Mouse (Mus musculus) C2C12 (cell line): ENCODE measurements around the gene Fam228b. TPM values are rescaled to one million over a fixed set of nuclear protein-coding genes. Genes with fewer than 3 reads are reported as not detected.
A peak's percentile ranks its signal among the peaks of the same experiment; 100 is the strongest.

Source experiments
- H3K27me3 ChIP-seq: one replicate; pipeline ENCODE4 v1.6.1; 2011; ENCODE audit not compliant: control insufficient read depth, insufficient read depth, insufficient read length
- H3K36me3 ChIP-seq: one replicate; pipeline ENCODE4 v1.6.1; 2011; ENCODE audit not compliant: control insufficient read depth, insufficient read depth
- H3K4me3 ChIP-seq: one replicate; pipeline ENCODE4 v1.5.1; 2011; ENCODE audit warnings: mild to moderate bottlenecking, control low read depth; ENCODE audit not compliant: poor library complexity, insufficient read depth, severe bottlenecking
- H3K79me2 ChIP-seq: one replicate; pipeline ENCODE4 v1.6.1; 2011; ENCODE audit not compliant: control insufficient read depth, insufficient read depth
- H3K79me3 ChIP-seq: one replicate; pipeline ENCODE4 v1.6.1; 2011; ENCODE audit warnings: low read depth, control low read depth
- H3ac ChIP-seq: one replicate; pipeline ENCODE3; 2011; ENCODE audit warnings: low read depth; ENCODE audit not compliant: control insufficient read depth, insufficient read length
- CEBPB ChIP-seq: IDR thresholded peaks from one replicate; pipeline ENCODE4 v1.6.1; 2011; ENCODE audit warnings: low read depth, mild to moderate bottlenecking, control low read depth, moderate library complexity
- CTCF ChIP-seq: IDR thresholded peaks from one replicate; pipeline ENCODE4 v1.5.1; 2011; ENCODE audit not compliant: control insufficient read depth, insufficient read depth, insufficient read length
- FOSL1 ChIP-seq: IDR thresholded peaks from one replicate; pipeline ENCODE4 v1.8.0; 2011; ENCODE audit warnings: mild to moderate bottlenecking, low read length; ENCODE audit not compliant: poor library complexity, insufficient read depth, severe bottlenecking
- MAX ChIP-seq: IDR thresholded peaks from one replicate; pipeline ENCODE4 v1.6.1; 2011; ENCODE audit warnings: mild to moderate bottlenecking, control low read depth
- MYOD1 ChIP-seq: IDR thresholded peaks from one replicate; pipeline ENCODE4 v1.6.1; 2011; ENCODE audit warnings: low read depth; ENCODE audit not compliant: control insufficient read depth, insufficient read length
- MYOG ChIP-seq: IDR thresholded peaks from one replicate; pipeline ENCODE4 v1.6.1; 2011; ENCODE audit not compliant: control insufficient read depth, insufficient read length; ENCODE audit errors: extremely low read depth
- USF1 ChIP-seq: IDR thresholded peaks from one replicate; pipeline ENCODE4 v1.6.1; 2011; ENCODE audit warnings: low read depth, mild to moderate bottlenecking, control low read depth, moderate library complexity
- long read RNA-seq, 2 experiments: library from polyadenylated mRNA; unstranded; transcript quantifications; one replicate each; pipeline ENCODE4 v2.0.0; 2019 to 2020
- polyA plus RNA-seq: library from polyadenylated mRNA; unstranded; fragments of >200 nt; fragmentation: generic; extraction: Trizol; gene quantifications from one replicate; pipeline ENCODE4 v1.2.1, GENCODE M21; 2012; ENCODE audit warnings: missing spikeins

Fam228b gene
- 0.01 TPM for polyA plus RNA-seq
- long read RNA-seq, experiment 1: 0 reads
- long read RNA-seq, experiment 2: 0 reads

DNA sequence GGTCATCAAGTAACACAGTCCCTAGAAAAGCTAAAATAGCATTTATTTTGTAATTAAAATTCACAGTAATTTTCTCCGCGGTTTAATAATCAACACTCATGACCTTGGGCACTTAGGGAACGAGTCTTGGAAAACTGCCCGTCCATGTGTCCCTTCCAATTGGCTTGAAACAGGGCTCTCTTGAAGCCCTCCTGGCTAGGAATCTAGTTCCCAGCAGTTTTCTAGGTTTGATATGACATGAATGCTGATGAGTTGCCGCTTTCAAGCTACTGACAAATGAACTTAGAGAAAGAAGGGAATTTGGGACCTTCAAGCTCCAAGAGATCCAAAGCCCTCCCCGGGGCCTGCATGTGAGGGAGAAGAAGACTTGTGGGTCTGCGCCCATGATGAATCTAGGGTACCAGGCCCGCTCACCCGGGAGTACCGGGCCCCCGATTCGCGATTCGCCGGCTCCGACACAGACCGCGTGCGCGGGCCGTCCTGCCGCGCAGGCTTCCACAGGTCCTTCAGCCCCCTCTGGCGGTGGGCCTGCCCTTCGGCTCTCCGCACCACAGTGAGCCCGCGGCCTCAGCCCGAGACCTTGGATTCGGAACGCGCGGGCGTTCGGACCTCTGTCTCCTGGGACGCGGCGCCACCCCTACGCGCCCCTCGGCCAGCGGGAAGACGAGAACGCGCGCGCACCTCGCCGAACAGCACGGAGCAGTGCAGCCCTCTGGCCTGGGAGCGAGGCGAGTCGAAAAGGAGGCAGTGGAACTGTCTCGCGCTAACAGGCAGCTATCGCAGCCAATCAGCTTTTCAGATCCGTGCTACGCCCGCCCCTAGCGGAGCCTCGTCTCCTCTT lies at the start of gene Fam228b, which contains the start of gene Pfn4:
Fam228b (minus strand) TSS at position 776 of the 841 bp plus-strand sequence.
Pfn4 (plus strand) TSS at position 531 of the 841 bp plus-strand sequence.
- H3K27me3 ChIP-seq: no peaks in the 10 kb centered on the region
- peak within 1 kb of the TSS; percentile 68 for H3ac ChIP-seq
- TF ChIP-seq MAX (peak; percentile 70), CTCF (peak; percentile 93), USF1 (no peak)
- no peaks in the 10 kb centered on the region for H3K79me2 ChIP-seq
- H3K79me3 ChIP-seq: no peaks in the 10 kb centered on the region
- H3K4me3 ChIP-seq: peak within 1 kb of the TSS; percentile 21
- no peaks in the 10 kb centered on the region for H3K36me3 ChIP-seq

DNA sequence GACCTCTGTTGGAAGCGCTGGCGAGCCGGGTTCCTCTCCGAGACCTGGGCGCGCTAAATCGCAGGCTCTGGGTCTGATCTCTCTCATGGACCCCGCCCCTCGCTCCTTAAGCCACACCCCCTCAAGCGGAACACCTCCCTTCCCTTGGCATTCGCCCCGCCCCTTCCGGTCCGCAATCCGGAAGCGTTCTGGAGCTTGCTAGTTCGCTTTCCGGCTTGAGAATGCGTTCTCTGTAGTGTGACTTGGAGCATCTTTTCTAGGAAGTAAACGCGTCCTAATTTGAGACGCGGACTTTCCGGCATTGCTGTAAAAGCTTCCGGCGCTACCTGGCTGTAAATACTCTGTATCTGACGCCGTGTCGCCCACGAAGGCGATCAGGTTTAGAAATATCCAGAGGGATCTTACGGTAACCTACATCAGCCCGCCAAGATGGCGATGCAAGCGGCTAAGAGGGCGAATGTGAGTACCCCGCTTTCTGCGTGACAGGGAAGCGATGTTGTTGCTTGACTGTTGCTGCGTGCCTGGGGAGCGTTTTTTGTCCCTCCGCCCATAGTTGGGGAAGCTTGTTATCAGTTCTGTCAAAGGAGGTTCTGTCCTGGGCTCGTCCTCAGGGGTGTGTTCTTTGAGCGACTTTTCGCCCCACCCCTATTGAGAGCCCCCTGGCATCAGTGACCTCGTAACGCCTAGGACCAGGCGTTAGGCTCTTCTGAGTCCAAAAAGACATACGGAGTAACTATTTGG lies 48.5 kb upstream of the Fam228b start, which contains the start of gene Sf3b6:
Sf3b6 (plus strand) TSS at position 184 of the 741 bp plus-strand sequence.
- peaks cover 33% of the 10 kb centered on the region for H3K79me2 ChIP-seq
- TF ChIP-seq MAX (peak; percentile 49), CTCF (no peak), FOSL1 (no peak), MYOG (no peak), CEBPB (no peak), MYOD1 (no peak)
- peaks cover 26% of the 10 kb centered on the region for H3K79me3 ChIP-seq
- peaks cover 23% of the 10 kb centered on the region for H3K36me3 ChIP-seq
- no peaks in the 10 kb centered on the region for H3K27me3 ChIP-seq
- H3ac ChIP-seq: peak within 1 kb of the TSS; percentile 87
- H3K4me3 ChIP-seq: peak within 1 kb of the TSS; percentile 93

DNA sequence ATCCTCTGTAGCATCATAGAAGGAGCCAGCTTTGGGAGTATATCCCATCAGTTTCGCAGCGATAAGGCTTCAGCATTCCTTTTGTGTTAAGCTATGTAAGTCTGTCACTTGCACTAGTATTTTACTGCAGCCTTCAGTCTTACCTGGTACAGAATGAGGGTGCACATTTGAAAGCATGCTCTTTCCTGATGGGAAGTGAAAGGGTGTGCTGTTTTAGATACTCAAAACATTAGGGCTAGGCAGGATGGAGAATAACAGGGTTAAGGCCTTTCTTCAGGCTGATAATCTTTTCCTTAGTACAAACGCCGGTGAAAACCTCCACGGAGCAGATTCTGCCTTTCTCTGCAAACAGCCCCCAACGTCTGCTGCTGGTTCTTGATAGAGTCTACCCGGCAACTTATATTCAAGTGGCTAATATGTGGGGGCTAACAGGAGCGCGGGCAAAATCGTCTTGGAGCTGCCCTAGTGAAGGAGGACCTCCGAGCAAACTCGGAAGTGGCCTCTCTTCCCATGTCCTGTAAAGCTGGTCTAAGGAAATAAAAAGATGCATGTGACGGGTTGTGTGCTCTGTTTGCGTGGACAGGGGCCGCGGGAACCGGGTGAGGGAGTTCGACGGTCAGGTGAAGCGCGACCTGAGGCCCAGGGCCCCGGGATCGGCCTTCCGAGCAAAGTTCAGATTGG lies 47.8 kb upstream of the Fam228b start:
- peak overlapping the region; percentile 78 for H3ac ChIP-seq
- H3K27me3 ChIP-seq: no peaks in the 10 kb centered on the region
- peak overlapping the region; percentile 93 for H3K4me3 ChIP-seq
- H3K79me2 ChIP-seq: peaks cover 33% of the 10 kb centered on the region
- H3K36me3 ChIP-seq: peaks cover 16% of the 10 kb centered on the region
- peaks cover 26% of the 10 kb centered on the region for H3K79me3 ChIP-seq
- TF ChIP-seq MYOD1 (no peak), CTCF (no peak), CEBPB (no peak), MYOG (no peak)

DNA sequence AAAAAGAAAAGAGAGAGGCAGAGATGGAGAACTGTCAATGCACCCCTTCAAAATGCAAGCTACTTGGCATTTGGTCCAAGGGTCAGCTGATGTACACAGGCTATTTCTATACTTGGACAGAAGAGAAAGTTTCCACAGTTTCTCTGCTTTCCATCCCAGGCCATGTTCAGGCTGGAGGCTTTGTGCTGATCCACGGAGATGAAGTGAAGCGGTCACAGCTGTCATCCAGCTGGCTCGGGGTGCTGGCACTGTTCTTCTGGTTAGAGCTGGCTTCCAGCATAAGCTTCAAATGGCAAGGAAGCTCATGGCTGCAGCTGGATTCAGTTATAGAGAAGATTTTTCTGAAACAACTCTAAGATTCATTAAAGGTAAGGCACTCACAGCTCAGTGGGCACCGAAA lies 44.6 kb upstream of the Fam228b start:
- Histone ChIP-seq H3K4me3 (no peak overlapping the region), H3K79me3 (peaks cover 11% of the 10 kb centered on the region), H3ac (no peak overlapping the region), H3K27me3 (no peaks in the 10 kb centered on the region), H3K79me2 (peaks cover 13% of the 10 kb centered on the region), H3K36me3 (no peaks in the 10 kb centered on the region)
- no peak for TF ChIP-seq MYOG
- no peak for TF ChIP-seq CTCF
- no peak for TF ChIP-seq MAX
- TF ChIP-seq FOSL1: no peak
- TF ChIP-seq MYOD1: no peak
- no peak for TF ChIP-seq USF1
- TF ChIP-seq CEBPB: no peak

DNA sequence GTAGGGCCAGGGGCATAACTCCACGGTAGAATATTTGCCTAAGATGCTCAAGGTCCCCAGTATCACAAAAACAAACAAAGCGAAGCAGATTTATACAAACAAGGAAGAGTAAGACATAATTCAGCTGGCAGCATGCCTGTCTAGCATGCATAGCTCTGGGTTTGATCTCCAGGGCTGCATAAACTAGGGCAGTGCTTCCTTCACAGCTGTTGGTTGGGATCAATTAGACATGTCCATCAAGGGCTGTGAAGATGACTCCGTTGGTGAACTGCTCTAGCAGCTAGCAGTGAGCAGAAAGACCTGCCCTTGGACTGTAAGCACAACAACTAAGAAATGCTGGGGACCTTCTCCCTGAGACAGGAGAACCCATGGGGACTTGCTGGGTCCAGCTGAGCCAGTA lies 42.6 kb upstream of the Fam228b start:
- H3ac ChIP-seq: no peak overlapping the region
- no peak for TF ChIP-seq MYOG
- no peak for TF ChIP-seq MYOD1
- no peak for TF ChIP-seq MAX
- no peak for TF ChIP-seq CEBPB
- no peak for TF ChIP-seq CTCF
- TF ChIP-seq FOSL1: no peak
- no peak for TF ChIP-seq USF1
- no peaks in the 10 kb centered on the region for H3K79me2 ChIP-seq
- H3K4me3 ChIP-seq: no peak overlapping the region
- no peaks in the 10 kb centered on the region for H3K27me3 ChIP-seq
- H3K79me3 ChIP-seq: no peaks in the 10 kb centered on the region
- H3K36me3 ChIP-seq: no peaks in the 10 kb centered on the region
